ENCODE assay signal across 19 mouse cellular contexts in genomic region chr12:48146117-48146516, GRCm38 (mm10).
DNase-seq lines count a peak whose midpoint lies in the region; ATAC-seq and TF ChIP-seq lines count a peak whose summit lies in the region.
"Had no signal": no experiment of that assay in that cellular context is flagged by ENCODE, and none has a peak within 500 bp of the region (broad histone marks: within the 10 kb centered on the region; RNA-seq: fewer than 3 reads in every experiment).

No protein-coding gene starts in this region.

- no peak for TF ChIP-seq POLR2A in brain, embryonic 14.5 days (IDR thresholded peaks at IDR 0.05; ENCODE audit: borderline replicate concordance, extremely low read depth, insufficient read depth, insufficient read length, poor library complexity, severe bottlenecking)

- no peaks in the 10 kb centered on the region for H3K4me1 ChIP-seq in forebrain, embryonic 14.5 days (ENCODE audit: control insufficient read depth, insufficient read depth, low read length)
- H3K4me1 ChIP-seq in forebrain, embryonic 12.5 days: no peaks in the 10 kb centered on the region
- H3K4me1 ChIP-seq: embryonic facial prominence, embryonic 15.5 days; heart, embryonic 15.5 days; hindbrain, embryonic 15.5 days; liver, embryonic 12.5 days; midbrain, embryonic 12.5 days; neural tube, embryonic 12.5 days had no signal

- TF ChIP-seq CTCF in brain, embryonic 14.5 days (IDR thresholded peaks at IDR 0.05; ENCODE audit: borderline replicate concordance, extremely low read depth, insufficient read depth, insufficient read length): no peak

- H3K9me3 ChIP-seq in forebrain, embryonic 14.5 days (replicated peaks; ENCODE audit: control insufficient read depth, low read length): no peaks in the 10 kb centered on the region
- H3K9me3 ChIP-seq in forebrain, embryonic 12.5 days: no peaks in the 10 kb centered on the region
- H3K9me3 ChIP-seq: embryonic facial prominence, embryonic 15.5 days; heart, embryonic 15.5 days; hindbrain, embryonic 15.5 days; liver, embryonic 12.5 days; midbrain, embryonic 12.5 days; neural tube, embryonic 12.5 days had no signal

- no peak overlapping the region for H3K9ac ChIP-seq in forebrain, embryonic 14.5 days (ENCODE audit: low read length)
- H3K9ac ChIP-seq in forebrain, embryonic 12.5 days: no peak overlapping the region
- H3K9ac ChIP-seq: embryonic facial prominence, embryonic 15.5 days; heart, embryonic 15.5 days; hindbrain, embryonic 15.5 days; liver, embryonic 12.5 days; midbrain, embryonic 12.5 days; neural tube, embryonic 12.5 days had no signal

- H3K36me3 ChIP-seq in forebrain, embryonic 14.5 days (ENCODE audit: control insufficient read depth, insufficient read depth, low read length): no peaks in the 10 kb centered on the region
- H3K36me3 ChIP-seq in forebrain, embryonic 12.5 days (replicated peaks): no peaks in the 10 kb centered on the region
- H3K36me3 ChIP-seq: embryonic facial prominence, embryonic 15.5 days; heart, embryonic 15.5 days; hindbrain, embryonic 15.5 days; liver, embryonic 12.5 days; midbrain, embryonic 12.5 days; neural tube, embryonic 12.5 days had no signal

- no peaks in the 10 kb centered on the region for H3K27me3 ChIP-seq in forebrain, embryonic 14.5 days (replicated peaks; ENCODE audit: control insufficient read depth, insufficient read depth, low read length)
- no peaks in the 10 kb centered on the region for H3K27me3 ChIP-seq in forebrain, embryonic 12.5 days
- H3K27me3 ChIP-seq: embryonic facial prominence, embryonic 15.5 days; heart, embryonic 15.5 days; hindbrain, embryonic 15.5 days; liver, embryonic 12.5 days; midbrain, embryonic 12.5 days; neural tube, embryonic 12.5 days had no signal

- no peak for ATAC-seq in forebrain, embryonic 14.5 days
- ATAC-seq in forebrain, embryonic 12.5 days (ENCODE audit: low FRiP score): no peak
- ATAC-seq: liver, embryonic 12.5 days had no signal

- peak; percentile 60 for DNase-seq in forebrain, embryonic 14.5 days (ENCODE audit: low spot score)
- DNase-seq in layer of hippocampus, adult 9-10 months (ENCODE audit: low spot score): peak; percentile 3
- no peak for DNase-seq in layer of hippocampus, postnatal 25 days (ENCODE audit: extremely low spot score in 1 of 2, low spot score in 1 of 2)
- peak; percentile 36 for DNase-seq in A20 (ENCODE audit: low read depth, low spot score)
- peak; percentile 67 for DNase-seq in brain, embryonic 14.5 days (ENCODE audit: low read depth)
- no peak for DNase-seq in ovary, postnatal 14 days (ENCODE audit: low spot score)
- no peak for DNase-seq in lung, adult 18-20 months
- DNase-seq: adrenal gland, adult 8-10 months; cerebellum, postnatal 25 days; kidney, adult 2 months; lung, postnatal 14 days; thymus, adult 2 months had no signal

- no peak overlapping the region for H3K4me3 ChIP-seq in forebrain, embryonic 14.5 days (ENCODE audit: low read depth, low read length)
- no peak overlapping the region for H3K4me3 ChIP-seq in forebrain, embryonic 12.5 days (replicated peaks)
- H3K4me3 ChIP-seq: embryonic facial prominence, embryonic 15.5 days; heart, embryonic 15.5 days; hindbrain, embryonic 15.5 days; liver, embryonic 12.5 days; midbrain, embryonic 12.5 days; neural tube, embryonic 12.5 days had no signal

- H3K4me2 ChIP-seq in forebrain, embryonic 14.5 days (ENCODE audit: low read length): no peak overlapping the region
- H3K4me2 ChIP-seq in forebrain, embryonic 12.5 days: no peak overlapping the region
- H3K4me2 ChIP-seq: embryonic facial prominence, embryonic 15.5 days; heart, embryonic 15.5 days; hindbrain, embryonic 15.5 days; liver, embryonic 12.5 days; midbrain, embryonic 12.5 days; neural tube, embryonic 12.5 days had no signal

- H3K27ac ChIP-seq in forebrain, embryonic 14.5 days (ENCODE audit: low read depth, low read length): no peak overlapping the region
- H3K27ac ChIP-seq in forebrain, embryonic 12.5 days: no peak overlapping the region
- H3K27ac ChIP-seq: embryonic facial prominence, embryonic 15.5 days; heart, embryonic 15.5 days; hindbrain, embryonic 15.5 days; liver, embryonic 12.5 days; midbrain, embryonic 12.5 days; neural tube, embryonic 12.5 days had no signal

Comparison
In these comparisons a context has a peak if more than half of its experiments do, and no peak if none do; other contexts are left out.
1. DNase-seq: peak in forebrain, embryonic 14.5 days (single experiment), layer of hippocampus, adult 9-10 months (single experiment), A20 (single experiment) and brain, embryonic 14.5 days (single experiment); none in layer of hippocampus, postnatal 25 days (0 of 2), ovary, postnatal 14 days (single experiment) and lung, adult 18-20 months (0 of 2).